Mouse (Mus musculus) hindbrain, embryonic 14.5 days (tissue): ENCODE data around the gene Ndrg2. TPM values are rescaled to one million over a fixed set of nuclear protein-coding genes. Genes with fewer than 3 reads are reported as not detected.

Experiments used
- ATAC-seq: fragments of 200-750 bp; cut with Nextera tagmentation; 2 replicates; pipeline ENCODE4 v1.8.0; 2017; ENCODE audit warnings: moderate number of reproducible peaks, mild to moderate bottlenecking, moderate TSS enrichment, moderate library complexity; ENCODE audit not compliant: low FRiP score
- DNase-seq: peaks from one replicate; pipeline ENCODE4 v3.0.0-alpha.2; 2015; ENCODE audit warnings: low spot score
- H3K27ac ChIP-seq: fragments of 300-500 bp; sonication (generic); 2 replicates; pipeline ENCODE4 v1.5.1; 2014; ENCODE audit warnings: mild to moderate bottlenecking, moderate library complexity
- H3K27me3 ChIP-seq: fragments of 300-500 bp; sonication (generic); 2 replicates; pipeline ENCODE4 v1.6.1; 2014; ENCODE audit warnings: mild to moderate bottlenecking, low read length, mixed read lengths; ENCODE audit not compliant: control insufficient read depth, insufficient read depth
- H3K36me3 ChIP-seq: fragments of 300-500 bp; sonication (generic); replicated peaks from 2 replicates; pipeline ENCODE4 v1.6.1; 2014; ENCODE audit not compliant: control insufficient read depth, insufficient read depth
- H3K4me1 ChIP-seq: fragments of 300-500 bp; sonication (generic); replicated peaks from 2 replicates; pipeline ENCODE4 v1.6.1; 2014; ENCODE audit warnings: antibody characterized with exemption, low read length, mixed read lengths; ENCODE audit not compliant: control insufficient read depth, insufficient read depth
- H3K4me2 ChIP-seq: fragments of 300-500 bp; sonication (generic); replicated peaks from 2 replicates; pipeline ENCODE4 v1.6.1; 2014; ENCODE audit warnings: mild to moderate bottlenecking, moderate library complexity
- H3K4me3 ChIP-seq: fragments of 300-500 bp; sonication (generic); replicated peaks from 2 replicates; pipeline ENCODE4 v1.5.1; 2014; ENCODE audit warnings: mild to moderate bottlenecking, low read length
- H3K9ac ChIP-seq: fragments of 300-500 bp; sonication (generic); 2 replicates; pipeline ENCODE4 v1.6.1; 2014
- H3K9me3 ChIP-seq: fragments of 300-500 bp; sonication (generic); 2 replicates; pipeline ENCODE4 v1.6.1; 2016; ENCODE audit warnings: low read length; ENCODE audit not compliant: control insufficient read depth
- WGBS: fragments of 180-500 bp; shearing (Covaris S2); extraction: QIAGEN DNeasy Blood & Tissue Kit; methylation state at CpG from one replicate; pipeline ENCODE4 v1.1.7; 2014; 5-methylcytosine and 5-hydroxymethylcytosine counted together
- polyA plus RNA-seq: library from polyadenylated mRNA; unstranded; fragments of >200 nt; fragmentation: Nextera tagmentation; extraction: Ambion mirVana; gene quantifications from 2 replicates; pipeline ENCODE4 v1.2.1, GENCODE M21; 2014

Gene Ndrg2
- polyA plus RNA-seq, 1 experiment from 2014 or later = 165 TPM

DNA sequence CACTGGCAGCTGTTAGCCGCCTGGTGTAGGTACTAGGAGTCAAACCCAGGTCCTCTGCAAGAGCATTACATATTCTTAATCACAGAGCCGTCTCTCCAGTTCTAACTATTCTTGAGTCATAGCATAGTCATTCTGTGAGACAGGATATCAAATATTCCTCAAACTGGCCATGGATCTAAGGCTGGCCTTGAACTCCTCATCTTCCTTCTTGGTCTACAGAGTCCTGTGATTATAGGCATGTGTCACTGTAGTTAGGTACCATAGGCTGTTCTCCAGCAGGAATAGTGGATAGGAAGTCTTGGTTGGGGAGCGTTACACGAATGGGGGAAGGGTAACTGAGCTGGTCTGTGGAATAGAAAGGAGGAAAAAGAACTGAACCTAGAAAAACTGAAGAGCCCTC is 2.6 kb upstream of the Ndrg2 start:
- Histone ChIP-seq H3K4me1 (peaks cover 16% of the 10 kb centered on the region; the same call in 1 of the 2 replicates), H3K36me3 (no peaks in the 10 kb centered on the region), H3K9me3 (no peaks in the 10 kb centered on the region), H3K4me2 (no peak overlapping the region), H3K27ac (no peak overlapping the region), H3K4me3 (no peak overlapping the region), H3K27me3 (0 out of 2 replicates have a peak, but pooled peaks cover 3% of the 10 kb centered on the region), H3K9ac (no peak overlapping the region)
- ATAC-seq = no peak
- no peak for DNase-seq
- 92% methylated on average over 4 of the region's 4 CpGs for WGBS

DNA sequence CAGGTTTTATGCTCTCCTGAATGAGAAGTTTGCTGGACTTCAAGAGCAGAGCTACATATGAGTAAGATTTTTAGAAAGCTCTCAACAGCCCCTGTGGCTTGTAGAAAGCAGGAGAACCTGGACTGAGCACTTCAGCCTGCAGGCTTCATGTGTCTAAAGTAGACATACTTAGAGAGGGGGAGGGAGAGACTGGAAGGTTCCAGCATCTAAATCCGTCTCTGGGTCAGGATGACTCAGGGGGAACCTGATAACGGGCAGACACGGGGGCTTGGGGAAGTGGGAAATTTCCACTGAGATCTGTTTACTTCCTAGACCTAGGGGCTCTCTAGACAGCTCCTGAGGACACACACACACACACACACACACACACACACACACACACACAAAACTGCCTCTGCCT is 1.1 kb upstream of the Ndrg2 start:
- DNase-seq (no peak), ATAC-seq (no peak)
- peak overlapping the region; percentile 44 for H3K27ac ChIP-seq
- H3K27me3 ChIP-seq = 0 out of 2 replicates have a peak, but pooled peaks cover 3% of the 10 kb centered on the region
- 38% methylated on average over 3 of the region's 3 CpGs for WGBS
- no peak overlapping the region for H3K9ac ChIP-seq
- H3K36me3 ChIP-seq = no peaks in the 10 kb centered on the region
- no peak overlapping the region for H3K4me3 ChIP-seq
- no peak overlapping the region for H3K4me2 ChIP-seq
- peaks cover 16% of the 10 kb centered on the region; the same call in 1 of the 2 replicates for H3K4me1 ChIP-seq
- H3K9me3 ChIP-seq = no peaks in the 10 kb centered on the region

DNA sequence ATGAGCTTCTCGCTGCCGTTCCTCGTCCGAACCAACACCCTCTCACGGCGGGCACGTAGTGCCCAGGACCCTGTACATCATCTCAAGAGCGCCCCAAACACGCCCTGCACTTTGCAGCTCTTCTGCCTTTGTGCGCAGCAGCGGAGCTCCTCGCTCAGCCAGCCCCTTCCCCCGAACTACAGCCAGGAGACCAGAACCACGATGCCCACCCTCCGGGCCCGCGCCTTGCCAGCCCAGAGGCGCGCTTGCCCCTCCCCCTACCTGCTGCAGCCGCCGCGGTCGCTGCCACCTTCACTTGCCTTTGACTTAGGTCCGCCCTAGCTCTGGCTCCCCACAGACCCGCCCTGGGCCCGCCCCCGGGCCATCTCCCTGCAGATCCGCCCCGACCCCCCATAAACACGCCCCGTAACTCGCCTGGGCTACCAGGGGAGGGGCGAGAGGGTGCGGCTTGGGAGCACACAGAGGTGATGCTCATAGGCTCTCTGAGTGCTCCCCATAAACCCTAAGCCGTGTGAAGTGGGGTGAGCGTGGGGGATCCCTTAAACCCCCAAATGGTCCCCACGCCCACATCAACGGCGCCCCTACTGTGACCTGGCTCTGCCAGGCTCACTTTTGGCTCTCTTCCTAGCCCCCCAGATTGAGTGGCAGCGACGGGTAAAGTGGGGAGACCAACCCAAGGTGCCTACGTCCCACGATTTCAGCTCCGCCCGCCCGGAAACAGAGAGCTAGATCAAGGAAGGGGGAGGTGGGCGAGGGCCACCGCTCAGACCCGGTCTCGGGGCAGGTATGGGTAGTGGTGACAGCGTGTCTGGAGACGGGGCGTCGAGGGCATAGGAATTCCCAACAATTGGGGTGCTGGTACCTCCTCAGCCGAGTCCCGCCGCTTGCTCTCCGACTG is 647 bp downstream of the Ndrg2 start:
- ATAC-seq = peak; percentile 72
- peak overlapping the region; percentile 64 for H3K27ac ChIP-seq
- DNase-seq = peak; percentile 57
- peak overlapping the region; percentile 99 for H3K4me2 ChIP-seq
- H3K4me3 ChIP-seq = peak overlapping the region; percentile 62
- H3K9me3 ChIP-seq = no peaks in the 10 kb centered on the region
- 0 out of 2 replicates have a peak, but pooled peaks cover 3% of the 10 kb centered on the region for H3K27me3 ChIP-seq
- 1% methylated on average over 58 of the region's 58 CpGs for WGBS
- H3K36me3 ChIP-seq = no peaks in the 10 kb centered on the region
- peaks cover 16% of the 10 kb centered on the region; the same call in 1 of the 2 replicates for H3K4me1 ChIP-seq
- H3K9ac ChIP-seq = peak overlapping the region; percentile 68

- Histone ChIP-seq H3K27me3 (0 out of 2 replicates have a peak, but pooled peaks cover 3% of the 10 kb centered on the region), H3K4me3 (peak overlapping the region; percentile 62), H3K9ac (peak overlapping the region; percentile 68), H3K4me2 (peak overlapping the region; percentile 99), H3K4me1 (peaks cover 16% of the 10 kb centered on the region; the same call in 1 of the 2 replicates), H3K9me3 (no peaks in the 10 kb centered on the region), H3K27ac (peak overlapping the region; percentile 64; the same call in 1 of the 2 replicates), H3K36me3 (no peaks in the 10 kb centered on the region)
- DNase-seq (no peak), ATAC-seq (peak; percentile 32)
- WGBS = 7% methylated on average over 14 of the region's 14 CpGs
Measured at GRCm38 (mm10) chr14:51912391-51913061, 1.4 kb downstream of the Ndrg2 start.

DNA sequence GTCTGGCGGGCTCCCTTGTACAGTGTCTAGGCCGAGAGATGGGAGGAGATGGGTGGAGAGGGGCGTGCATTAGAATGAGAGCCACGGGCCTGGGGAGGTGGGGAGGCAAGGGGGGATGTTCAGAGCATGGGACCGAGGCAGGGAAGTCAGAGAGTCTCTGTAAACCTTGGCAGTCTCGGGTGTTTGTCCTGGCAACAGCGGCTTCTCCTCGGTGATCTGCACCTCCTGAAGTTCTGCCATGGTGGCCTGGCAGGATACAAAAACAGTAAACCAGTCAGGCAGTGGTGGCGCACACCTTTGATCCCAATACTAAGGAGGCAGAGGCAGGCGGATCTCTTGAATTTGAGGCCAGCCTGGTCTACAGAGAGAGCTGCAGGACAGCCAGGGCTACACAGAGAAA is 2.7 kb downstream of the Ndrg2 start:
- H3K27me3 ChIP-seq = 0 out of 2 replicates have a peak, but pooled peaks cover 3% of the 10 kb centered on the region
- H3K9me3 ChIP-seq = no peaks in the 10 kb centered on the region
- no peak overlapping the region for H3K27ac ChIP-seq
- no peak for DNase-seq
- no peaks in the 10 kb centered on the region for H3K36me3 ChIP-seq
- no peak for ATAC-seq
- no peak overlapping the region for H3K9ac ChIP-seq
- 87% methylated on average over 10 of the region's 10 CpGs for WGBS
- H3K4me1 ChIP-seq = peaks cover 16% of the 10 kb centered on the region; the same call in 1 of the 2 replicates
- H3K4me2 ChIP-seq = peak overlapping the region; percentile 12; the same call in 1 of the 2 replicates
- no peak overlapping the region for H3K4me3 ChIP-seq

DNA sequence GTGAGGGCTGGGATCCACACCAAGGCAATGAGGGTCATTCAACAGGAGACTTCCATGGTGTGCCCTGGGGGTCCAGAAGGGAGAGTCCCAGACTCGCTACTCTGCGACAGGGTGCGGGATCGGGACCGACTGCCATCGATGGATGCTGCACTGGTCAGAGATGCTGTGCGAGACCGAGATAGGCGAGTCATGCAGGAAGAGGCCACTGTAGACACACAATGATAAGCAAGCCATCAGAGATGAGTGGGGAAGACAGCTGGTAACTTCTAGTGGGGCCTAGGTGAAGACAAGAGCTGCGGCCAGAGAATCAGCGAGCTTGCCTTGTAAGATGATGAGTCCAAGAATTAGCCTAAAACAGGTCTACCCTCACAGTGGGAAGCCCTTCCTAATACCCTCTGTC is 7.9 kb downstream of the Ndrg2 start:
- Histone ChIP-seq H3K27ac (no peak overlapping the region), H3K9ac (no peak overlapping the region), H3K27me3 (no peaks in the 10 kb centered on the region), H3K4me2 (no peak overlapping the region), H3K4me1 (no peaks in the 10 kb centered on the region), H3K9me3 (no peaks in the 10 kb centered on the region), H3K36me3 (no peaks in the 10 kb centered on the region), H3K4me3 (no peak overlapping the region)
- DNase-seq (no peak), ATAC-seq (no peak)
- WGBS = 96% methylated on average over 11 of the region's 11 CpGs

DNA sequence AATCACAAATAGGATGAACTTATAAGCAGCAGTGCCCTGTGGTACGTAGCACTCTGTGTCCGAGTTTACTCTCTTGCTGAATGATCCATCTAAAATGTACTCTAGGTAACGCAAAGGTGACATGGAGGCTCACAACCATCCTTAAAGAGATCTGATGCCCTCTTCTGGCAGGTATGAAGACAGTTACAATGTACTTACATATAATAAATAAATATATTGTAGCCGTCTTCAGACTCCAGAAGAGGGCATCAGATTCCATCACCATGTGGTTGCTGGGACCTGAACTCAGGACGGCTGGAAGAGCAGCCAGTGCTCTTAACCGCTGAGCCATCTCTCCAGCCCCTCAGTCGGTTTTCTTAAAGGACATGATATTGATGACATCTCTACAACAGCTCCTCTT is 9.3 kb downstream of the Ndrg2 start:
- Histone ChIP-seq H3K4me2 (no peak overlapping the region), H3K9ac (no peak overlapping the region), H3K4me1 (no peaks in the 10 kb centered on the region), H3K36me3 (no peaks in the 10 kb centered on the region), H3K4me3 (no peak overlapping the region), H3K9me3 (no peaks in the 10 kb centered on the region), H3K27me3 (no peaks in the 10 kb centered on the region), H3K27ac (no peak overlapping the region)
- 73% methylated on average over 7 of the region's 7 CpGs for WGBS
- DNase-seq (no peak), ATAC-seq (no peak)

GRCm38 (mm10) chr14:51903782-51904181 is 10.2 kb downstream of the Ndrg2 start:
- no peak for DNase-seq
- H3K9ac ChIP-seq = no peak overlapping the region
- 95% methylated on average over 9 of the region's 9 CpGs for WGBS
- no peaks in the 10 kb centered on the region for H3K4me1 ChIP-seq
- no peaks in the 10 kb centered on the region for H3K9me3 ChIP-seq
- no peak overlapping the region for H3K4me2 ChIP-seq
- H3K27me3 ChIP-seq = no peaks in the 10 kb centered on the region
- 0 out of 2 replicates have a peak, but pooled peaks have one; percentile 23 for ATAC-seq
- H3K36me3 ChIP-seq = no peaks in the 10 kb centered on the region
- no peak overlapping the region for H3K4me3 ChIP-seq
- H3K27ac ChIP-seq = no peak overlapping the region
